Mouse (Mus musculus): ENCODE data around the gene Kif14.
"Not testable (repeated sequence)": the region's sequence is repeated elsewhere in the genome, so short reads cannot be mapped to it uniquely, and the experiment has no call there.

The Kif14 gene

DNA sequence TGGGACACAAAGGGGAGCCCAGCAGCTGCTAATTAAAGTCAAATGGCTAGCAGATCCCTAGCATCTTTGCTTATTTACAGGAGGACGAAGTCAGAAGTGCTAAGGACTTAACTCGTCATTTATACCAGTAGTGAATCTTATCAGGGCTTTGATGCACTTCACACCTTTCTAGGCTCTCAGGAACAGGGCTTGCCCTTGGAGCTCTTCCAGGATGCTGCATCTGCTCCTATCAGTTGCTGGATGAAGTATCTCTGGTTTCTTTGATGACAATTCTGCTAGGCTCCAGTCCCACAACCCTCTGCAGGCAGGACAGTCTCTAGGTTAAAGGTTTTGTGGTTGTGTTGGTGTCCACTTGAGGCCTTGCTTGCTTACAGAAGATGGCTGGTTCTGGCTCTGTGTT lies 26.1 kb downstream of the Kif14 start:
- no peak for DNase-seq

DNA sequence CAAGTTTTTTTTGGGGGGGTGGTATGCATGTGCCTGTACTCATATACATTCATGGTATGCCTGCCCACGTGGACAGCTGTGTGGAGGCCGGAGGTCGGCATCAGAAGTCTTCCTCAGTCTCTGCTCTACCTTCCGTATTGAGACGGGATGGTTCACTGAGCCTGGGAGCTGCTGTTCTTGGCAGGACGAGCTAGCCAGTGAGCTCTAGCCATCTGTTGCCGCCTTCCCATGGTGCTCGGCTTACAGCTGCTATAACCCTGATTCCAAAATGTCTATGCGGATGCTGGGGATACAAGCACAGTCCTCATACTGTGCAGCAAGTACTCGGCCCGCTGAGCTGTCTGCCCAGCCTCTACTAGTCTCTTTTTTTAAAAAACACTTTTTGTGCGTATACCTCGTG lies 33.2 kb downstream of the Kif14 start:
- no peak for DNase-seq

DNA sequence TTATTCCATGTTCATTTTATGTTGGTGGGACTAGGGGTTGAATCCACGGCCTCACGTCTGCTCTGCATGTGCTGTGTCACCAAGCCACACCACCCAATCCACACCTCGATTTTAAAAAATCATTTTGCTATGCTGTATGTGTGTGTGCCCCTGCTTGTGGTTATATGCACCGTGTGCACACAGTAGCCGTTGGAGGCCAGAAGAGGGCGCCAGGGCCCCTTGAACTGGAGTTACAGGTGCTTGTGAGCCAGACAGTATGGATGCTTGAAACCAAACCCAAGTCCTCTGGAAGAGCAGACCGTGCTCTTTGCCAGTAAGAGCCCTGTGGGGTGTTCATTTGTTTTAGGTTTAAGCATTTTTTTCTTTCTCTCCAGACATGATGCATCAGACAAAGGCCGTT lies 36.8 kb downstream of the Kif14 start:
- DNase-seq, result no peak

DNA sequence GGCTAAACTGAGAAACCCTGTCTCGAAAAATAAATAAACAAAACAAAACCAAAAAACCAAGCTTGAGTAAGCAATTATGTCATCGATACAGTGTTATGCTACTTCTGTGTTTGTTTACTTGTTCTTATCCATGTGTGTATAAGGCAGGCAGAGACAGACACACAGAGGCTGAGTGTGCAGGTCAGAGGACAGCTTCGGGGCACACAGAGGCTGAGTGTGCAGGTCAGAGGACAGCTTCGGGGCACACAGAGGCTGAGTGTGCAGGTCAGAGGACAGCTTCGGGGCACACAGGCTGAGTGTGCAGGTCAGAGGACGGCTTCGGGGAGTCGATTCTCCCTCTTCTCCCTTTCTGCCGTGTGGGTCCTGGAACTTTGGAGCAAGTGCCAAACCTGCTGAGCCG lies 40.1 kb downstream of the Kif14 start:
- not testable (repeated sequence) for DNase-seq

DNA sequence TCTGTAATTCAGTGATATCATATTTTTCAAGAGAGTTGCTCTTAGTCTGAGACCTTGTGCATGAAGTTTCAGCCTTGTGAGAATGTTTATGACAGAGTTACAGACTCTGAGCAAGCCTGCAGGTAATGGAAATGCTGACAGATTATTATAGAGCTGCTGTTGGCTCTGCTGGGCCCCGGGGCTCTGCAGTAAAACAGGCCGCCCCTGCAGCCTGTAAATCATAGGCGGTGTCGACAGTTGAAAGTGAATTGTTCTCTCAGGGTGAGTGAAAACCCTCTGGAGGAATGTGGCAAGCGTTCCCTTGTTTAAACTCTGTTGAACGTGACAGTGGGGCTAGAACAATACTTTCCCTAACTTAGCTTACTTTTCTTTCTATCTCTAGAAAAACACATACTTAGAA lies 46.2 kb downstream of the Kif14 start:
- DNase-seq, result no peak

DNA sequence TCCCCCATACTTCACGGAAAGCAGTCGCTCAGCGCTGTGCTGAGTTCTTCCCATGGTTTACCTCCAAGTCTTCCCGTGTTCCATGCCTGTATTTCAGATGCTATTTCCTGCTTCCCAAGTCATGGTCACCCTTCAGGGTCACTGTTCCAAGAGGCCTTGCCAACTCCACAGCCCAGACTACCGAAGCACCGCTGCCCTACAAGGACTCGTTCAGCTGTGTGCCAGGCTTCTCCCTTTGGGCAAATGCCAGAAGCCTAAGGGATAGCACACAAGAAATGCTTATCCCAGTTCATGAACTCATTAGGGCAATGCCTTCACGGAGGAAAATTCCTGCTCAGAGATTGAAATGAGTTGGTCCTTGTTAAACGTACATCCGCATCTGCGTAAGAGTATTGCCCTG lies 47.0 kb downstream of the Kif14 start:
- DNase-seq, result no peak

DNA sequence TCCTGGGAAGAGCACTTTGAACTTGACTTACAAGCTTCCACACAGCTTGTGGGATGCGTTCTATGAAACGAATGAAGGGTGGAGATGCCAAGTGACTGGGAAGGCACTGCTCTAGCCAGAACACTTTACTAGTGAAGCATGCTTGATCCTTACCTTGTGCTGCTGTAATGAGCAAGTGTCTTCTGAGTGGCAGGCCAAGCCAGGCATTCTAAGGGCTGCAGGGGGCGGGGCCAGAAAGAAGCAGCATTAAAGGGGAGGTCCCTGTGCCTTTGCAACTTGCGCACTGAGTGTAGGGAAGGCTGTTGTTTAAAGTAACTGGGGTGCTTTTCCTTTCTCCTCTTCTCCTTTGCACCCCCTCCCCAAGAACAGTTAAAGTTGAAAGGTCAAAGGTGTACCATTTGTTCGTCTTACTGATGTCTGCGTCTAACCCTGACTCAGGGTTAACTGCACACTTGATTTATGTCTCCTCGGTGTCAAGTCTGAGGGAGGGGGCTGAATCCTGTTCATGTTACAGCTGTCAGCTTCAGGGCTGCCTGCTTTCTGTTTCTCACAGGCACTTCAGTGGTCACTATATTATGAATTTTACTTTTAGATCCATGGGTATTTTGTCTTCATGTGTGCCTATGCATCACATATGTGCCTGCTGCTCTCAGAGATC lies 52.7 kb downstream of the Kif14 start:
- no peak for DNase-seq

DNA sequence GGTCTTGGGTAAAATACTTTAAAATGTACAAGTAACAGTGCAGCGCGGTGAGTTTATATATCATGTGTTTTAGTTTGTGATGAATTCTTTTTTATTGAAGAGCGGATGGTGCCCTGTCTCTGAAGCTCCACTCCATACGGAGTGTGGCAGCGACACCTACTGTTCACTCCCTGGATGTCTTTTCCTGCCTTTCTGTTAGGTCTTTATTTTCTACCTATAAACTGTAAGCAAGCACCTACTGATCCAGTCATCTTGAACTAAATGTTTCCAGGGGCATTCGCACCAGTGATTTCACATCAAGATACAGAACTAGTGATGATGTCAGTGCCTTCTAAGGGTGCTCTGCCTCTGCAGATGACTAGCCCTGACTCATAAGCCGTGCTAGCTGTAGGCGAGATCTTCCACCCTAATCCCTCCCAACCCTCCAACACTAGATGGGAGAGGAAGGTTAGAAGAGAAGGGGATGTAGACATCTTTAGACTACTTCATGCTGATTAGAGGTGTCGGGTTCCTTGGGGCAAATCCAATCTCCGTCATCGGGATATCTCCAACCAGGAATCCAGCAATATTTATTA lies 55.3 kb downstream of the Kif14 start:
- DNase-seq, result peak; percentile 16

DNA sequence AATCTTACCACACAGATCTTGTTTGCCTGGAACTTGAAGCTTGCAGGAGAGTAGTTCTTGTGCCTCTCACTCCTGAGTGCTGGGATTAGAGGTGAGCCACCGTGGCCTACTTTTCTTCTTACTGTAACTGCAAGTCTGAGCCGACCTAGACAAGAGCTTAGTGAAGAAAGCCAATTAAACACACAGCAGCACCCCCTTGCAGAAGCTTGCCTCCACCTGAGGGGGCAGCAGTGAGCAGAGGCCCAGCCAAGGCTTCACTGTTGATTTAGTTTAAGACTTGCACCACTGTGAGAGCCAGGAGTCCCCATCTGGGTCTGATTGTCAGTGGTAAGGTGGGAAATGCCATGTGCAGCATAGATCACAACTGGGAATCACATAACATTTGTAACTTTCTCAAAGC lies 58.8 kb downstream of the Kif14 start:
- DNase-seq, result peak; percentile 19

DNA sequence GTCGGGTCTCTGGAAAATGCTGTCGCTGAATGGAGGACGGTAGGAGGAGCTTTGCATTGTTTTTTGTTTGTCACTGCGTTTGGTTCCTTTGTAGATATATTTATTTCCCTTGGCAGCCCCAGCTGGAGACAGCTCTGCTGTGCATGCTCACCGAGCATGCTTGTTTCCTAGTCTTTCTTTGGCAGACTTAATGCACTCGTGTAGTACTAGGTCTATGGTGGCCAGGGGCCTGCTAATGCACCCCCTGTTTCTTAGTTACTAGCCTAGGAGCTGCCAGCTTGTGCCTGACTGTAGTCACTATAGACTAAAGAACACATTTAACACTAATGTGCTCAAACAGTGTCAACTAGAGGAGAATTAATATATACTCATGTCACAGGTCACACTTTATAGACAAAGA lies 59.7 kb downstream of the Kif14 start:
- no peak for DNase-seq

DNA sequence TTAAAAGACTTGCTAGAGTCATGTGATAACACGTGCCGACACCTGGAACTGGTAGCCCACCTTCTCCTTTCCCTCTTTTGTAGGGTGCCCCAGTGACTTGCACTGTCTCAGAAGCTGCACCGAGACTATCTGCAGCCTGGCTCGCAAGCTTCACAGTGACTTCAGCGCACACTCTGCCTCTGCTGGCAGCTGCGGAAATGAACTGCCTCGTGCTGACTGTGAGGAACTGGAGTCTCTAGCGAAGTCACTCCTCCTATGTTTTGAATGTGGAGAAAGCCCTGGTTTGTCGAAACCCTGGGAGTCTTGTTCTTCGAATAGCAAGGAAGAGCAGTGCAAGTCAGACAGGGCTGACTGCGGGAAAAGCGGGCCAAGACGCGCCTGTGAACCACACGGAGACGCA lies 61.0 kb downstream of the Kif14 start:
- DNase-seq, result no peak

DNA sequence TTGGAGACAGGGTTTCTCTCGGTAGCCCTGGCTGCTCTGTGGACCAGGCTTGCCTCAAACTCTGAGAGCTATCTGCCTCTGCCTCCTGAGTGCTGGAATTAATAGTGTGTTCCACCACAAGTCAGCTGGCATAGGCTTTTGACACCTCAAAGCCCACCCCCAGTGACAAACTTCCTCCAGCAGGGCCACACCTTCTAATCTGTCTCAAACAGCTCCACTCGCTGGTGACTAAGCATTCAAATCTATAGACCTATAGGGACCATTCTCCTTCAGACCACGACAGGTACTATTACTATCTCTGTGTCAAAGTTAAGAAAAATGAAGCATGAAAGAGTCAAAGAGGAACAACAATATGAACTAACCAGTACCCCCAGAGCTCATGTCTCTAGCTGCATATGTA lies 66.4 kb downstream of the Kif14 start:
- DNase-seq, result no peak

DNA sequence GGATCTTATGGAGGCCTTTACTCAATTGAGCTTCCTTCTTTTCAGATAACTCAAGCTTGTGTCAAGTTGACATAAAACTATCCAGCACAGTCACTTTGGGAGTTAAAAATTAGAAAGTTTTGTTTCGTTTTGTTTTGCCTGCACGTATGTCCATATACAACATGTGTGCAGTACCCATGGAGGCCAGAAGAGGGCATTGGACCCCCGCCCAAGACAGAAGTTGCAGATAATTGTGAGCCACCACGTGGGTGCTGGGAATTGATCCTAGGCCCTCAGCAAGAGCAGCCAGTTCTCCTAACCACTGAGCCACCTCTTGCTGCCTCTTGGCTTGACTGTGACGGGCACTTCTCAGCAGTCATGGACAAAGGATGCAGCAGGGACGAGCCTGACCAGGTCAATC lies 70.8 kb downstream of the Kif14 start:
- no peak for DNase-seq

DNA sequence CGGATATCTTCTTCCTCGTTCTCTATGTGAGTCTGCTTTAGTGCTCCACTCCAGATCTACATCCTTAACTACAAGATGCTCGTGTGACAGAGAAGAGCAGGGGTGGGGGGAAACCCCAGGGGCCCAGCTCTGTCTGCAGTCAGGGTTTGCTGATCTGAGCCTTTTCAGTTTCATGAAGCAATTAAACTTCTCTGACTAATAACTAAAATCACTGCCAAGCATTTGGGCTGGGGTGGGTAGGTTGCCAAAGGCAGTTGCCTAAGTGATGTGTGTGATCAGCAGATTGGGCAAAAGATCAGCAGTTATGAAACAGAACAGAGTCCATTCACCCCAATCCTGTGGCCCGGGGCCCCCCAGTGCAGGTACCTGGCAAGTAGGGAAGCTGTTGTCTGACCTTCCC lies 72.1 kb downstream of the Kif14 start:
- no peak for DNase-seq

DNA sequence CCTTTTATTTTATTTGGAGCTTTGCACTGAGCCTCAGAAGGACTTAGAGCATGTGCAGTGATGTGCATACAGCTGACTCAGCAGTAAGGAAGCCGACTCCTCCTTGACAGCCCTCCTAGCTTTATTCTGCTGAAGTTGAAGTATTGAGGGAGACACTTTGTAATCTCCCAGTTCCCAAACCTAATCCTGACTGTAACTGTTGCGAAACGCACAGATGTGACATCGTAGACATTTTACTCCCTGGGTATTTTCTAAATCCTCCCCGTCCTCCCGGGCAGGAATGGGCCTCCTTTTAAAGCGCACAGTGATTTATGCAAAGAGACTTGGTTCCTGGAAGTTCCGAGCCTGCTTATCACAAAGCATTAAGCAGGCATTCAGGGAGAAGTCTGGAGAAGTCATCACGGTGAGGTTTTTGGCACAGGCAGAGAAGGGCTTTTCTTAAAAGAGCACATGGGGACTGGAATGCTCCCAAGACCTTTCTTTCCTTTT lies 74.3 kb downstream of the Kif14 start:
- DNase-seq, result no peak

DNA sequence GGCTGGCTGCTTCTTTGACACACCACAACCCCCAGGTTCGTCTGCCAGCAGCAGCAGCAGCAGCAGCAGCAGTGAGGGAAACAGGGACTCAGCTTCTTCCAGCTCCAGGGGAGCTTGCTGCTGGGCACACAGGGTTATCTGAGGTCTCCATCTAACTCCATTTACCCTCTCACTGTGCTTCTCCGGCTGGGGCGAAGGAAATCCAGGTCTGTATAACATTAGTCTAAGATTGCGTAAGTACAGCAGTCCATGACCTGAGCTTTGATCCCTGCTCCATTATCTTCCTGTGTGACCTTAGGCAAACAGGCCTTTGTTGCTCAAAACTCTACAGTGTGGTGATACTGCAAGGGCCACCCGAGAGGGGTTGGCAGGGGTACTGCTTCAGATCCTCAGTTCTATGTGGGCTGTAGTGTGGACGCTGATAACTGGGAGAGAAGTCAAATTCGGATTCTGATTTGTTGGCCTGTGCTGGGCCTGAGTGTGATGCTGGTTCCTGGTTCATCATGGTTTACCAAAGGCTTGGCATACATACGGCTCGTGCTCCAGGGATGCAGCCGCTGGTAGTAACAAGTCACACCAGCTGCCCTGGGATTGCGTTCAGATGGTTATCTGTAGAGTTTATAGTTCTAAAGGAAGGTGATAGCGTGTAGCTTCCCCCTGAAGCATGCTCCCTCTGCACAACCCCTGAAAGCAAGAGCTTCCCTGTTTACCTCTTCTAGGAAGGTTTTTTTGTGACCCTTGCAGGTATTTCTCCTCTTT lies 75.7 kb downstream of the Kif14 start:
- DNase-seq, result no peak

DNA sequence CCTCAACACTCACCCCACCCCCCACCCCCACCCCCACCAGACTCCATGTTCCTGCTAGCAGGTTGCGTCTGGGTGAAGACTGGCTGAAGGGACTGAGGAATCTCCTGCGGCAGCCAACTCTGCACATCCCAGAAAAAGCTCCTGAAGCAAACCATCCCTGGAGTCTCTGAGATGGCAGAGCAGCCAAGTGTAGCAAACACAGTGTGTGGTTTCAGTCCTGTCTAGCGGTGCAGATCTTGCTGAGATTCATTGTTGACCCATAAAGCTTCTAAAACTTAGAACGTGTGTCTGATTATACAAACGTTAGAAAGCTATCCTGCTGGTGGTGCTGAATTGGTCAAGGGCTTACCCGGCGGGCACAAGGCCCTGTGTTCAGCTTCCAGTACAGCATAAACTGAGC lies 77.8 kb downstream of the Kif14 start:
- no peak for DNase-seq

DNA sequence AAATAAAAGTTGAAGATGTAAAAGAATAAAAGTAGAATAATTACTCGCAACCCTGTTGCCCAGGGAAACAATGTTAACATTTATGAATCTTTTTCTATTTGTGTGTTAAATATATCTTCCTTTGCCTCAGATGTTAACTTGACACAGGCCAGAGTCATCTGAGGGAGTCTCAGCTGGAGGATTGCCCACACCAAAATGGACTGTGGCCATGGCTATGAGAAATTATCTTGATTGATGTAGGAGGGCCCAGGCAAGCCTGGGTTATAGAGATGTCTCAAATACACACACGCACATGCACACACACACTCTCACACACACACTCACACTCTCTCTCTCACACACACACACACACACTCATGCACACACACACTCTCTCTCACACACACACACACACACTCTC lies 80.9 kb downstream of the Kif14 start:
- DNase-seq, result no peak

DNA sequence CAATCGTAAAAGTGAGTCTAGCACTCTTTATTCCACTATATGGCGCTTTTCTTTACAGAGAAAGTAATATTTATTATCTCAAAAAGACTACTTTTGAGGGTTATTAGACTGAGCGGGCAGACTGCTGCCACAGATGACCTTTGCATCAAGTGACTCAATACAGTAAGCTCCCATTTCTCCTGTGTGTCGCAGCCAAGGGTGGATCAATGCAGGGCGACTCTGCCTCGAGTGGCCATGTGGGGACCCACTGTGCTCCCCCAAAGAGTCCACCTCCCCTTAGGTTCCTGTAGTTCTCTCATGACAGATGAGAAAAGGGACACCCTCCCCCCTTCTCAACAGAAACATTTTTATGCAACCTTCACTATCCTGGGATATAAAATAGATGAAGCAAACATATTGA lies 84.1 kb downstream of the Kif14 start:
- no peak for DNase-seq

DNA sequence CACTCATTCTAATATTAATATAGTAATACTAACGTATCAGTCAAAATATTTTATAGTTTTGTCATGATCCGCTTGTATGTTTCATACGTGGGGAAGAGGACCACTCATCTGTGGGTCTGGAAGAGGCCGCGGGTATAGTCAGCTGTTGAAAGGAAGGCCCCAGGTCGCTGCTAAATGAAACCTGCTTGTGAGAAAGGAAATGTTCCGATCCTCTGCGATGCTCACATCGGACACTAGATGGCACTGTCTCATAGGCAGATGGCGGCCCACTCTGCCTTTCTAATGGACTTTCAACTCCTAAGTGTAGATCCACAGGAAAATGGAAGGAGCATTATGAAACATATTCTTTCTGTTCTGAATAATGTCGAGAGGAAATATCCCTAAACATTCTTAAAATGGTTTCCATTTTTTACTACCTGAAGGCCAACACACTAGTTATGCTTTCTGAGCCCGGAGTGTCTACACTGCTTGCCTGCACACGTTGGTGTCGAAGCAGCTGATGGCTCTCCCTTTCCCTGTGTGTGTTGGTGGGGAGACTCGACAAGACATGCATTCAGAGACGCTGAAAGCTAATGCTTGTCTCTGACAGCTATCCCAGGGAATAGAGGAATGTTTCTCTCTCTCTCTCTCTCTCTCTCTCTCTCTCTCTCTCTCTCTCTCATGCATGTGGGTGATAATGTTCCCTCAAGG lies 84.9 kb downstream of the Kif14 start:
- peak; percentile 72 for DNase-seq

DNA sequence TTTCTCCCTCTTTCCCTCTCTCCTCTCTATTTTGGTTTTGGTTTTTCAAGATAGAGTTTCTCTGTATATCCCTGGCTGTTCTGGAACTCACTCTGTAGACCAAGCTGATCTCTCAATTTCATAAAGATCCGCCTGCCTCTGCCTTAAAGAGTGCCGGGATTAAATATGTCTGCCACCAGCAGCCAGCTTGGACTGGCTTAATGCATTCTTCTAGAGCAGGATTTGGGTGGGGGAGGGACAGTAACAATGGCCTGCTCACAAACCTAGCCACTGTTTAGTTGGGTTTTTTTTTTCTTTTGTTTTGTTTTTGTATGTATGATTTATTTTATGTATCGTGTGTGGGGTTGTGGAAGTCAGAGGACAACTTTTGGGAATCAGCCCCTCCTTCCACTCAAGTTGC lies 88.5 kb downstream of the Kif14 start:
- DNase-seq, result no peak

DNA sequence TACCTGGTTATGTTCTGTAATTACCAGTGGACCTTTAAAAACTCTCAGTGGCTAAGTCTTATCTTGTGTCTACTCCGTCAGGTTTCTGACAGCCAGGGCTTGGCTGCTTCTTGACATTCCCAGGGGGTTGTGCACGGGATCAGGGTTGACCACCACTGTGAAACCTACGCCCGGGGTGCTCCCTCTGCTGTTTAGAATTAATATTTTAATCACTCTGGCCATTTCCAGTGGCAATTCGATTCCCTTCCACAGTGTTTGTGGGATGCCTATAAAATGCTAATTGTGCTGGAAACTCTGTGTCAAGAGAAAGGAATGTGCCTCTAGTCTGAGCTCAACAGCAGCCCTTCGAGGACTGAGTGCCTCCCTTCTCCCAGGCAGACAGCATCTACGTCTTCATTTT lies 89.7 kb downstream of the Kif14 start:
- DNase-seq, result no peak

DNA sequence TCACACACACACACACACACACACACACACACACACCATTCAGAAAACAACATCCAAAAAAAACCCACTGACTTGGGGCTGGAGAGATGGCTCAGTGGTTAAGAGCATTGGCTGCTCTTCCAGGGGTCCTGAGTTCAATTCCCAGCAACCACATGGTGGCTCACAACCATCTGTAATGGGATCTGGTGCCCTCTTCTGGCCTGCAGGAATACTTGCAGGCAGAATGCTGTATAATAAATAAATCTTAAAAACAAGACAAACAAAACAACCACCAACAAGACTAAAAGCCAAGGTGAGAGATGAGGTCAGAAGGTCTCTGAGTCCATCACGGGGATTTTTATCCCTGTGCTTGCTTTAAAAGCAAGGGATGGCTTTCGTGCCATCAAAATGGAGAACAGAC lies 90.5 kb downstream of the Kif14 start:
- not testable (repeated sequence) for DNase-seq

DNA sequence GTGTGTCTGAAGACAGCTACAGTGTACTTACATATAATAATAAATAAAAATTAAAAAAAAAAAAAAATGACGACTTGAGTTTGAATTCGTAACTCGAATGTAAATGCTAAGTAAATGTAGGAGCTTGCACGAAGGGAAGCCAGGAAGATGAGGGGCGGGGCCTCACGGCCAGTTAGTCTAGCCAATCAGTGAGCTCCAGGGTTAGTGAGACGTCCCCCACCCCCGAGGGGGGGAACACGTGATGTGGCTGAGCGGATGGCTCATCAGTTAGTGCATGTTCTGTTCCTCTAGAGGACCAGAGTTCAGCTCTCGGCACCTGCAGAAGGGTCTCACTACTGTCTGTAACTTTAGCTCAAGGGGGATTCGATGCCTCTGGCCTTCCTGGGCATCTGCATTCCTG lies 91.3 kb downstream of the Kif14 start:
- DNase-seq, result no peak
